Mouse (Mus musculus): ENCODE data around the gene Maml1.

DNA sequence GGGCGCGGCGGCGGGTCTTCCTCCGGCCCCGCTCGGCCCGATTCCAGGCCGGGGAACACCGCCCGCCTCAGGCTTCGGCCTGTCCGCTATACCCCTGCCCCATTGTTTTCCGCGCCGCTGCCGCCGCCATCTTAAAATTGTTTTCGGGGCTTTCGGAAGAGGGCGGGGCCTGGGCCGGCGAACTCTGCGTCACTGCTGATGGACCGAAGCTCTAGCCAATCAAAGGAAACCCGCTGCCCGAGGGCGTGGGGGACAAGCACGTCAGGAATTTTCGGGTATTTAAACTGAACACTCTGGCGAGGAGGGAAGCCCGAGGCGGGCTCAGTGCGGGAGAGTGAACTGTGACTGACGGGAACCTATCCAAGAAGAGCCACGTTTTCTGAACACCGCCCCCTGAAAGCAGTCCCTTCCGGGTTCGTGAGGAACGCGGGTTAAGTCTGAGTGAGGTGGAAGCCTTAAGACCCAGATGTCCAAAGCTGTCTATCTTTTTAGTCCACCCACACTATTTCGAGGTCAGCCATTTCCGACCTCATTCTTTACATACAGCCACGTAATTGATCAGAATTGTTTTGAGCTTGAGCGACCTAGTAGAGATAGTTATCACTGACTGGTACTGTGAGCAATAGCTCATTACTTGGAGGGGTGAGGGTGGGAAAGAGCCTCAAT, at the start of gene Maml1:
- TF ChIP-seq CTCF (IDR thresholded peaks at IDR 0.05; ENCODE audit: low read depth, low read length) (no peak), POLR2A (IDR thresholded peaks at IDR 0.05; ENCODE audit: borderline replicate concordance, low read depth, low read length) (peak; percentile 85; the same call in 1 of the 2 replicates)
